Comparison of ENCODE assay signal across 35 mouse cellular contexts in genomic region chr2:105950131-105950530, GRCm38 (mm10).
"Had no signal": no experiment of that assay in that cellular context is flagged by ENCODE, and none has a peak within 500 bp of the region (broad histone marks: within the 10 kb centered on the region; RNA-seq: fewer than 3 reads in every experiment).

No protein-coding gene starts in this region.

- DNase-seq: heart, postnatal 10 days; heart, postnatal 14 days; heart, postnatal 36 days; heart, postnatal 4 days; kidney, adult 11 months; kidney, adult 18-20 months; kidney, adult 2 months; kidney, adult 8-10 months; kidney, adult 9 months; kidney, postnatal 10 days; kidney, postnatal 14 days; kidney, postnatal 25 days; kidney, postnatal 36 days; kidney, postnatal 4 days; layer of hippocampus, adult 9-11 months; layer of hippocampus, postnatal 36 days had no signal

- H3K36me3 ChIP-seq: heart, embryonic 10.5 days; heart, embryonic 12.5 days; heart, embryonic 13.5 days; heart, embryonic 15.5 days; hindbrain, embryonic 12.5 days; hindbrain, embryonic 13.5 days; hindbrain, embryonic 15.5 days; intestine, embryonic 15.5 days had no signal

- H3K27ac ChIP-seq: heart, embryonic 10.5 days; heart, embryonic 13.5 days; heart, embryonic 15.5 days; hindbrain, embryonic 10.5 days; hindbrain, embryonic 12.5 days; hindbrain, embryonic 13.5 days; hindbrain, embryonic 14.5 days; hindbrain, embryonic 15.5 days; hindbrain, postnatal 0 days; intestine, embryonic 15.5 days; kidney, embryonic 15.5 days; kidney, postnatal 0 days; layer of hippocampus, adult 2 months had no signal

- H3K9ac ChIP-seq: heart, embryonic 12.5 days; heart, embryonic 13.5 days; heart, embryonic 15.5 days; hindbrain, embryonic 12.5 days; hindbrain, embryonic 13.5 days; hindbrain, embryonic 14.5 days; hindbrain, embryonic 15.5 days; intestine, embryonic 15.5 days; kidney, embryonic 15.5 days had no signal

- H3K4me1 ChIP-seq: hindbrain, embryonic 10.5 days; hindbrain, embryonic 12.5 days; hindbrain, embryonic 13.5 days; hindbrain, embryonic 15.5 days; intestine, embryonic 15.5 days; kidney, embryonic 15.5 days had no signal

- H3K4me2 ChIP-seq: heart, embryonic 11.5 days; heart, embryonic 12.5 days; heart, embryonic 13.5 days; heart, embryonic 15.5 days; hindbrain, embryonic 12.5 days; hindbrain, embryonic 13.5 days; hindbrain, embryonic 14.5 days; hindbrain, embryonic 15.5 days; intestine, embryonic 15.5 days; kidney, embryonic 15.5 days had no signal

- H3K27me3 ChIP-seq: heart, embryonic 12.5 days; heart, embryonic 13.5 days; heart, embryonic 15.5 days; hindbrain, embryonic 12.5 days; hindbrain, embryonic 13.5 days; hindbrain, embryonic 15.5 days; intestine, embryonic 15.5 days; kidney, embryonic 15.5 days had no signal

- ATAC-seq: hindbrain, embryonic 16.5 days; hindbrain, postnatal 0 days; inflammation-experienced regulatory T-cells, adult 6 months; intestine, embryonic 15.5 days; intestine, embryonic 16.5 days; intestine, postnatal 0 days had no signal

- H3K9me3 ChIP-seq: heart, embryonic 10.5 days; heart, embryonic 12.5 days; heart, embryonic 13.5 days; heart, embryonic 15.5 days; hindbrain, embryonic 10.5 days; hindbrain, embryonic 12.5 days; hindbrain, embryonic 13.5 days; hindbrain, embryonic 15.5 days; intestine, embryonic 15.5 days; kidney, embryonic 15.5 days had no signal

- H3K4me3 ChIP-seq: heart, embryonic 10.5 days; heart, embryonic 12.5 days; heart, embryonic 13.5 days; heart, embryonic 15.5 days; hindbrain, embryonic 10.5 days; hindbrain, embryonic 12.5 days; hindbrain, embryonic 13.5 days; hindbrain, embryonic 15.5 days; intestine, embryonic 15.5 days; kidney, embryonic 15.5 days; layer of hippocampus, adult 2 months had no signal
